Mouse (Mus musculus) left cerebral cortex, adult 2 months (tissue): ENCODE measurements around the gene Atmin. TPM values are rescaled to one million over a fixed set of nuclear protein-coding genes. Genes with fewer than 3 reads are reported as not detected.

Experiments used
- DNase-seq, 2 experiments: peaks; one replicate each; pipeline ENCODE4 v3.0.0; 2021 to 2022; ENCODE audit warnings: low spot score in 2 of 2, mixed read lengths in 1 of 2; ENCODE audit errors: extremely low spot score in 1 of 2
- H3K27ac ChIP-seq: fragments of 200-600 bp; 2 replicates; pipeline ENCODE4 v1.8.1; 2022
- H3K4me3 ChIP-seq: fragments of 200-600 bp; 2 replicates; pipeline ENCODE4 v1.8.1; 2022
- CTCF ChIP-seq: fragments of 200-600 bp; IDR thresholded peaks from 2 replicates; pipeline ENCODE4 v1.8.1; 2022; ENCODE audit warnings: antibody characterized with exemption, mild to moderate bottlenecking, moderate library complexity
- intact Hi-C: fragments of 180-260 bp; cut with DNase I; formaldehyde crosslinking; loops from one replicate; pipeline ENCODE4 v1.15.1; 2025
- total RNA-seq, 2 experiments: library from RNA; stranded (reverse); gene quantifications; 2 replicates each; pipeline ENCODE4 v1.2.3; 2021

Gene Atmin
- total RNA-seq, 2 experiments from 2014 or later = 73.9 to 76.0 TPM

DNA sequence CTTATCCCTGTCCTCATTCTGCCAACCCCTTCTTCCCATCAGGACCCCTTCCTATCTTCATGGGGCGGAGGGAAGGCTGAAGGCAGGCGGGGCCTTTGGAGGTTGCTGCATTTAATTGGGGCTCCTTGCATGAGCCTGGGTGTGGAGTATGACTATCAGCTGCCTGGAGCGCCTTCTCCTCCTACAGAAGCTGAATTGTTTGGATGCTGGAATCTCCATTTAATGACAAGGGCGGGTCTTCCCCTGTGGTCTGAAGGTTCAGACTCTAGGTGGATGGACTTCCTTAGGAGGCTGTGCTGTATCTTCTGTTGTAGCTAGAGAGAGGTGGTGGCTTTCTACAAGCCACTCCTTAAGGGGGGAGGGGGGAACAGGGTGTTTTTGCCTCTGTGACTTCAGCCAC lies 8.2 kb upstream of the Atmin start:
- intact Hi-C loops = no loop called here
- DNase-seq = no peak
- Histone ChIP-seq H3K4me3 (no peak overlapping the region), H3K27ac (no peak overlapping the region)
- TF ChIP-seq CTCF = no peak

- Histone ChIP-seq H3K4me3 (no peak overlapping the region), H3K27ac (no peak overlapping the region)
- no peak for TF ChIP-seq CTCF
- intact Hi-C loops = no loop called here
- DNase-seq = no peak
Observed at GRCm38 (mm10) chr8:116935506-116935905, 7.7 kb upstream of the Atmin start.

- intact Hi-C loops = loop anchor here (1.0 to 5.0 kb wide), 2 partner anchors 37 to 535 kb away; no protein-coding TSS in a partner anchor
- Histone ChIP-seq H3K27ac (no peak overlapping the region), H3K4me3 (no peak overlapping the region; the same call in 1 of the 2 replicates)
- no peak for DNase-seq
- TF ChIP-seq CTCF = no peak
Observed at GRCm38 (mm10) chr8:116942284-116943058, 722 bp upstream of the Atmin start.

GRCm38 (mm10) chr8:116943555-116944384 lies 577 bp downstream of the Atmin start:
- TF ChIP-seq CTCF = no peak
- intact Hi-C loops = loop anchor here (1.0 to 5.0 kb wide), 3 partner anchors 22 to 534 kb away; partner anchors contain the start of genes Cenpn and Cmc2
- peak overlapping the region; percentile 94 for H3K4me3 ChIP-seq
- peak overlapping the region; percentile 92 for H3K27ac ChIP-seq
- DNase-seq = peak; percentile 39 to 53

DNA sequence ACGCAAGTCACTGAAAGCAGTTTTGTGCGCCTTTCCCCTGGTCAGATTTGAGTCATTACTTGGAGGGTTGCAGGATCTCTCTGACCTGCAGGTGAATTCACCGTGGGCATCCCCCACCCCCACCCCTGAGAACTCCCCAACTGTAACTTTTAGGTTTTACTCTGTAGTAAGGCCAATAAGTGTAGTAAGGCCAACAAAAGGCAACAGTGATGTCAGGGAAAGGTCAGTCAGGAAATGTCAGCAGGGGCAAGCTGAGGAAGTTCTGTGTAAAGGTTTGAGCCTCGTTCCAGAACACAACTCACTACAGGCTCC lies 1.1 kb downstream of the Atmin start:
- peak overlapping the region; percentile 94 for H3K4me3 ChIP-seq
- TF ChIP-seq CTCF = no peak
- no peak for DNase-seq
- H3K27ac ChIP-seq = peak overlapping the region; percentile 92
- intact Hi-C loops = loop anchor here (1.0 to 5.0 kb wide), 2 partner anchors 23 to 533 kb away; partner anchors contain the start of genes Cenpn and Cmc2

- peak overlapping the region; percentile 94 for H3K4me3 ChIP-seq
- DNase-seq = no peak
Observed at GRCm38 (mm10) chr8:116945169-116945910, 2.1 kb downstream of the Atmin start.

GRCm38 (mm10) chr8:116946268-116946838 lies 3.2 kb downstream of the Atmin start:
- peak overlapping the region; percentile 80 for H3K27ac ChIP-seq
- peak overlapping the region; percentile 44 for H3K4me3 ChIP-seq
- DNase-seq = peak; percentile 55 to 60
- intact Hi-C loops = no loop called here
- TF ChIP-seq CTCF = no peak

More at GRCm38 (mm10) chr8:116945169-116945910, 2.1 kb downstream of the Atmin start:
- H3K27ac ChIP-seq = peak overlapping the region; percentile 80
- TF ChIP-seq CTCF = no peak
- intact Hi-C loops = no loop called here

- intact Hi-C loops = no loop called here
- H3K4me3 ChIP-seq = peak overlapping the region; percentile 44
- no peak for DNase-seq
- TF ChIP-seq CTCF = no peak
- H3K27ac ChIP-seq = peak overlapping the region; percentile 80; the same call in 1 of the 2 replicates
Observed at GRCm38 (mm10) chr8:116946851-116947250, 3.7 kb downstream of the Atmin start.

- Histone ChIP-seq H3K4me3 (no peak overlapping the region), H3K27ac (no peak overlapping the region)
- intact Hi-C loops = no loop called here
- DNase-seq = no peak
- TF ChIP-seq CTCF = no peak
Observed at GRCm38 (mm10) chr8:116947589-116947988, 4.4 kb downstream of the Atmin start.

DNA sequence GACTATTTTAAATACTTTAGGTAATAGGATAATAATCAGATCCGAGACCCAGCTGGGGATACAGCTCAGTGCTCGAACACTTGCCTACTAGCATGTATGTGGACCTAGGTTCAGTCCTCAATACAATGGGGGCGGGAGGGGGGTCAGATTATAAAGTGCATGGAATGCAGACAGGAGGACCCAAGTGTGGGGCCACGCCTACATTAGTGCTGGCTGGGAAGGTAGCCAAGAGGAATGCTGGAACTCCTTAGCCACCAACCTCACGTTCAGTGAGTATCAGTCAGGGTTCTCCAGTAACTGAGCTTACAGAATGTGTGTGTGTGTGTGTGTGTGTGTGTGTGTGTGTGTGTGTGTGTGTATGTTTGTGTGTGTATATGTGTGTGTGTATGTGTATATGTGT lies 8.2 kb downstream of the Atmin start:
- Histone ChIP-seq H3K27ac (no peak overlapping the region), H3K4me3 (no peak overlapping the region)
- intact Hi-C loops = no loop called here
- DNase-seq = no peak
- no peak for TF ChIP-seq CTCF

DNA sequence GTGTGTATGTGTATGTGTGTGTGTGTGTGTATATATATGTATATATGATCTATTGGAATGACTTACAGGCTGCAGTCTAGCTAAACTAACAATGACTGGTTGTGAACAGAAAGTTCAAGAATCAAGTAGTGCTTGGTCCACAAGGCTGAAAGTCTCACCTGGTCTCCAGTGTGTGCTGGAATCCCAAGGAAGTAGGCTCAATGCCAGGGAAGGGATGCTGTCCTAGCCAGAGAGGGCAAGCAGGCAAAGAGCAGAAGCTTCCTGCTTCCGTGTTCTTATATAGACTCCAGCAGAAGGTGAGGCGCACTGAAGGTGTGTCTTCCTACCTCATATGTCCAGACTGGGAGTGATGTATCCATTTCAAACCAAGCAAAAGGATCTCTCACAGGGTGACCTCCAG lies 8.6 kb downstream of the Atmin start:
- Histone ChIP-seq H3K4me3 (no peak overlapping the region), H3K27ac (no peak overlapping the region)
- intact Hi-C loops = no loop called here
- DNase-seq = no peak
- no peak for TF ChIP-seq CTCF
